Mouse (Mus musculus) lung, postnatal 36 days (tissue): Measurements from ENCODE around the gene Vasp.

ENCODE experiments used
- DNase-seq: peaks from one replicate; pipeline ENCODE4 v3.0.0; 2022; ENCODE audit warnings: mixed read lengths

Vasp gene

GRCm38 (mm10) chr7:19208201-19208910, 63.3 kb downstream of the Vasp start:
- no peak for DNase-seq
